Mouse (Mus musculus) B cell, adult 67 days (primary cell): Measurements from ENCODE around the gene Ssr1. TPM values are rescaled to one million over a fixed set of nuclear protein-coding genes. Genes with fewer than 3 reads are reported as not detected.

Source experiments
- total RNA-seq, 2 experiments: library from RNA; stranded (reverse); gene quantifications; 4 replicates each; pipeline ENCODE4 v1.2.4; 2023

Gene Ssr1
- total RNA-seq, result 10 to 100 TPM; 58.0 to 66.8 TPM

DNA sequence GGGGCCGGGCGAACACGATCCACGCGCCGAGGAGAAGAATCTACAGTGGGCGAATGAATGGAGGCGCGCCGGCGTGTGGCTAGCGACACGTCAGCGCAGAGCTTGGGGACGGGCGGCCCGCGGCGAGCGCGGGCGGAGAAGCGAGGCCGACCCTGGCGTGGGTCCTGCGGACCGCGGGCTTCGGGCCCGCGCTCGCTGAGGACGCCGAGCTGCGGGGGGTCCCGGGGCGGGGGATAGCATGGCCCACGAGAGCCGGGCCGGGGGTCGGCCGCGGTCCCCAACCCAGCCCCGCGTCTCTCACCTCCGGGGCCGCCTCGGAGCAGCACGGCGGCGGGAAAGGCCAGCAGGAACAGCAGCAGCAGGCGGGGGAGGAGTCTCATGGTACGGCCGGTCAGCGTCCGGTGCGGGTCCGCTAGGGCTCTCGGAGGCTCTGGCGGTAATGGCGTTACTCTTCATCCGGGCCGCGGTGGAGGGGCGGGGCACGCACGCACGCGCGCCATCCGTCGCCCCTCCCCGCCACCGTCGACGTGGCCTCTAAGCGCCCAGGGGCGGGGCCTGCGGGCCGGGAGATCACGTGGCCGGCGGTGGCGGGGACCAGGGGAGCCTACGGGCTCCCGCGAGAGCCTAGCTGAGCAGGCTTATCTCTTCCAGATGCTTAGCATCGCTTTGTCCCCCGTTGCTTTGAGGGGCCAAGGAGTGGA is at the start of gene Ssr1:
Gene Ssr1 (minus strand): TSS at position 514 of the 701 bp plus-strand sequence.

DNA sequence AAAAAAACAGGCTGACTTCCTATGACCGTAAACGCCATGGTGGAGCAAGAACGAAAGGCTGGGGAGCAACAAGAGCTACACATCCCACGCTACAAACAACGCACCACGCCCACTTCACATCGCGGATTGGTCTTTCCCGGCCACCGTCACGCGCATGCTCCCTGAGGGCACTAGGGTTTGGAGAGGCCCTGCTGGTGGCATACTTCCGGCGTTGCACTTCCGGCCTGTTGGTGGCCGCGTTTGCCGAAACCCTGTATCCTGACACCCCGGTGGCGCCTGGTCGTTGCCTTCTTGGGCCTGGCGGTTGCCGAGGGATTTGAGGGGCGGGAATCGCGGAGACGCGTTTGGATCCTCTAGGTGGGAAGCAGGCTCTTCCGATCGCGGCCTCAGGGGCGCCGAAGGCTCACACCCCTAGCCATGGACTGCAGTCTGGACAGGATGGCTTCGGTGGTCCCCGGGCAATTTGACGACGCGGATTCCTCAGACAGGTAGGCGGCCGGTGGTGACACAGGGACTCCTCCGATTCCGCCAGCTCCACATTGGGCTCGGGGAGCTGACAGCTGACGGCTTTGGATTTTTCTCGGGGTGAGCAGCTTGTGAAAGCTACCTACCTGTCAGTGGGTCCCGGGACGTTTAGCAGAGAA is 43.1 kb upstream of the Ssr1 start, which contains the start of gene Cage1:
Gene Cage1 (minus strand): TSS at position 26 of the 644 bp plus-strand sequence.

DNA sequence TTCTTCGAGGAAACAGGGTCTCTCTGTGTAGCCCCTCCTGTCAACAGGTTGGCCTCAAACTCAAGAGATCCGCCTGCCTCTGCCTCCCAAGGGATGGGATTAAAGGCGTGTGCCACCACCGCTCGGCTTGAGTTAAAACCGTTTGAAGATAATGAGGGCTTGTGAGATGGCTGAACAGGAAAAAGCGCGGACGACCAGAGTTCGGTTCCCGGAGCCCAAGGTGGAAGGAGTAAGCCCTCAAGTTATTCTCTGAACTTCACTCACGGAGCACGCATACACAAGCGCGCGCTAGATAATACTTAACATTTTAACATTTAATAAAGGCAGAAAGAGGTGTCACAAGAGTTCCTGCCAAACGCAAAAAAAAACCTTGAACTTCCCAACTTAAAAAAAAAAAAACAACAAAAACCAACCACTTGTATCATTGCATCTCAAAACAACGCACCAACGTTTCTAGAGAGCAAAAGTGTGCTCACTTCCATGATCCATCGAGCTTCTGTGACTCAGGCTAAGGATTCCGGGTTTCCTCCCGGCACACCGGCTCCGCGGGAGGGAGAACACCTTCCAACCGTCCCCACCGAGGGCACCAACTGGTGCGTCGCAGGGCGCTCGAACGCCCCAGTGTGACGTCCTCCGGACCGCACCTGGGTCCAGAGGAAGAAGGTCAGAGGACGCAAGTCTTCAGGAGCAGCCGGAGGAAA is 42.5 kb upstream of the Ssr1 start, which contains the start of gene Riok1:
Gene Riok1 (plus strand): TSS at position 653 of the 701 bp plus-strand sequence.

Other genes with a start within 250 kb of the Ssr1 start
- gene Rreb1, start 215.8 kb downstream of the Ssr1 start, total RNA-seq, result 10 to 100 TPM; 69.7 to 77.3 TPM
- 100 to 1,000 TPM; 108 to 122 TPM for gene Riok1, start 42.8 kb upstream of the Ssr1 start, total RNA-seq
- gene Cage1, start 42.9 kb upstream of the Ssr1 start, total RNA-seq, result 1 to 10 TPM; 1.8 to 3.2 TPM
- gene Dsp, start 157.1 kb upstream of the Ssr1 start, total RNA-seq, result not detected
- gene Snrnp48, start 210.7 kb upstream of the Ssr1 start, total RNA-seq, result 10 to 100 TPM; 56.8 to 58.7 TPM